Mouse (Mus musculus): ENCODE results near the gene Zfp352.
"Not testable (repeated sequence)": the region's sequence is repeated elsewhere in the genome, so short reads cannot be mapped to it uniquely, and the experiment has no call there.

The Zfp352 gene

DNA sequence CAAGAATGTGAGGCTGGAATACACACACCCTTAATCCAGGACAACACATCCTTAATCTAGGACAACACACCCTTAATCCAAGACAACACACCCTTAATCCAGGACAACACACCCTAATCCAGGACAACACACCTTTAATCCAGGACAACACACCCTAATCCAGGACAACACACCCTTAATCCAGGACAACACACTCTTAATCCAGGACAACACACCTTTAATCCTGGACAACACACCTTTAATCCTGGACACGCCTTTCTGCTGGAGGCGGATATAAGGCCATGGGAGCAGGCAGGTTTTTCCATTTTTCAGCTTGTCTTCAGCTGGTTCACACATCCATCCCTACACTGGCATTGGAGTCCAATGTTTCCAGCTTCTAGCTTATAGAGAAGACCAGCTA, at the start of gene Zfp352:
Gene Zfp352, plus strand, starts transcription at position 301 of the 400 bp plus-strand sequence.
- DNase-seq (ENCODE audit: extremely low read depth, insufficient read length, low spot score) = no peak

DNA sequence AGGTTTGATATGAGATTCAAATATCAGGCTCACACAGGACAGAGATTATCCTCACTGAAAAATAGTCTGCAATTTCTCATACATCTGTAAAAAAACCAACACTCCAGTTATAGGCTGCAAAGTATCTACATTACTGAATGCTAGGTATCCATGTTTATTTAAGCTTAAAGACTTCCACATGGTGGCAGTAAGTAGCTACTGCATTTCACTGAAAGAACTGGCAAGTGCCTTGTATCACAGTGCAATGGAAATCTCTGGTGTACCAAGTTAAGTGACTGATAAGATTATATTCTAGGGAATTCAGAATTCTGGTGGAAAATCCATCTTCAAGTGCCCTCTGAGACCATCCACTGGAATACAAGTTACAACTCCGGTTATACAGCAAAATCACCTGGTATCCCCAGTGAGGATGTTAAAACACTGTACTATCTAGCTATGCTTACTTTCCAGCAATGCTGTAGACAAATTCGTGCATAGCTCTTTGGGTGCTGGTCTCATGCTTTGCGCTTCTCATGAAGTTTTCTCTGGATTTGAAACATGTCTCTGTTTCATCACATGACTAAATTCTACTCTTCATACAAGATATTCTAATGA, 47.6 kb upstream of the Zfp352 start:
- DNase-seq (ENCODE audit: extremely low read depth, insufficient read length, low spot score) = no peak

DNA sequence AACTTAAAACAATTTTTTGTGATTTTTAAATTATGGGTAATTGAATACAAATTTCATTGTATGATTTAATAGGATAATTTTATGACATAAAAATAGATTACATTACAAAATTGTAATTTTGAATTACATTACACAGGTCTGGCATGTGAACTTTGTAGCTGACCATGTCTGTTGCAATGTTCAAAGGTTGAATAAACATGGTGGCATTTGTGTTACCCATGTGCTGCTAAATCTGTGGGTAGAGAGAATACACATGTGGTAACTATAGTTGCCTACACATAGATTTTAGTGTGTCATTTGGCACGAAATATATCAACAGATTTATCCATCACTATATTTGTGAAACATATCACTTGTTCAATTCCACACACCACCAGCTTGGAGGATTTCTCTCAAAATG, 44.6 kb upstream of the Zfp352 start:
- DNase-seq (ENCODE audit: extremely low read depth, insufficient read length, low spot score) = no peak

DNA sequence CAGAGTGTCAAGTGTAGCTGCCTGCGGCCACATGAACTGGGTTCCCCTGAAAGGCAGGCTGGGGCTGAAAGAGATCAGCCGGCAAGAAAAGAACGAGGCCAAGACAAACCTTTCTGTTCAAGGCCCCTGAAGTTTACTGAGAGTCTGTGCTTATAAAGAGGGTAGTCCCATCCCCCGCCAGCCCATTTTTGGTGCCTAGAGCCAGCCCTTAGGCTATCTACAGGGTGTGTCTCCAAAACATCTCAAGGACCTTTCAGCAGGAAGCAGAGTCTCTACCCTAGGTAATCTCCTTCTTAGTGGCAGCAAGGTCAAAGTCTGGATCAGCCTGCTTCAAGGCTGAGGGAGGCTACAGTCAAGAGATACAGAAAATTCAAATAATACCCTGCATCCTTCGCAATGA, 15.2 kb upstream of the Zfp352 start:
- DNase-seq (ENCODE audit: extremely low read depth, insufficient read length, low spot score) = no peak

DNA sequence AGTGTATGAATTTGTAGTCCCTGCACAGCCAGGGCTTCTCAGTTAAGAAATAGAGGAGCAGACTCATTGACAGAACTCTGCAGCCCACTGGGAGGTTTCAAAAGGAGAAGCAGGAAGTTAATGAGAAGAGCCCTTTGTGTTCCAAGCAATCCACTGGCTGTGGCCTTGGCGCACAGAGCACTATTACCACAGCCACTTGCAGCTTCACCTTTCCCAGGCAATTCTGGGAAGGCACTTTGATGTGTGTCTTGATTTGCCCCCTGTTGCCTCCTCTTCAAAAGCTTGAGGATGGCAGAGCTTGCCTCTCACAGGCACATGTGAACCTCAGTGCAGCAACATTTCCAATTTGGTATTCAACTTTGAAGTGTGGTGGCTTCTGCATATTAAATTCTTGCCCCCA, 7.1 kb upstream of the Zfp352 start:
- no peak for DNase-seq (ENCODE audit: extremely low read depth, insufficient read length, low spot score)

DNA sequence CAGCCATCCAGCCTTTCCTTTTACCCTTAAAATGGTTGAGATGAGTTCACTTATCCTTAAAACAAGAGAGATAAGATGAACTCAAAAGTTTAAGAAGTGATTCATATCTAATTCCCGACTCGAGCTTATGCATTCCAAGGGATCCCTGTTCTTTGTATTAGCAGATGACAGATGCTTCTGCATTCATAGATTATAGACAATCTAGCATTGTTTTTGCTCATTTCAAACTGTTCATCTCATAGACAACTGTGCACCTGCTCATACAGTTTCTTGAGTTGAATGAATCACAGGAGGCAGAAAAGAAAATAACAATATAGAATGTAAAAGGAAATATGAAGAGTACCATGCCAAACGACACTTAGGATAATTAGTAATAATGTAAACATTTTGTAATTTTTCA, 6.5 kb upstream of the Zfp352 start:
- DNase-seq (ENCODE audit: extremely low read depth, insufficient read length, low spot score) = no peak

DNA sequence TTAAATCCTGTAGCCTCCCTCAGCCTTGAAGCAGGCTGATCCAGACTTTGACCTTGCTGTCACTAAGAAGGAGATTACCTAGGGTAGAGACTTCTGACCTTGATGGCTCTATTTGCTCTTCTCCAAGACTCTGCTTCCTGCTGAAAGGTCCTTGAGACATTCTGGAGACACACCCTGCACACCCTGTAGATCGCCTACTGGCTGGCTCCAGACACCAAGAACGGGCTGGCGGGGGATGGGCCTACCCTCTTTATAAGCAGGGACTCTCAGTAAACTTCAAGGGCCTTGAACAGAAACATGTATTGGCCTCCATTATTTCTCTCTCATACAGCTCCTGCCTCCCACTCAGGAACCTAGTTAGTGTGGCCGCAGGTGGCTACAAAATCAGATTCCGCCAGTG, 17.0 kb downstream of the Zfp352 start:
- not testable (repeated sequence) for DNase-seq (ENCODE audit: extremely low read depth, insufficient read length, low spot score)

DNA sequence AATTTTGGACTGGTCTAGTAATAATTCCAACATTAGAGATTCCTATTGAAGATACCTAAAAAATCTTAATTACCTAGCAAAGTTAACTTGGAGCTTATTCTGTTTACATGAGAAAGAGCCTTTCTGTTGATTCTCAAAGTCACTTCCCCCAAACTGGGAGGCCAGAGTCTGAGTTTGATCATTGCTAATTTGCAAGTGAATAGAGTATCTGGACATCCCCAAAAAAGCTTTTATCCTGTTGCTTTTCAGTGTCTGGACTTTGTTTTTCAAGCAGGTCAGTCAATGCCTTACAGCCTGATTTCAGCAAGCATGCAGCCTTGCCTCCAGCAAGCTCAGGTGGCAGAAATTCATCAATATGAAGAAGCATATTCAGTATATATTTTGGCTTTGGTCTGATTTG, 51.2 kb downstream of the Zfp352 start:
- DNase-seq (ENCODE audit: extremely low read depth, insufficient read length, low spot score) = no peak
